Mouse (Mus musculus) splenic B cell, adult 2 months (primary cell): Measurements from ENCODE around the gene Ermard.

Experiments
- DNase-seq: peaks from one replicate; pipeline ENCODE4 v3.0.0-alpha.2; 2011; ENCODE audit warnings: low read depth, low spot score
- H3K27me3 ChIP-seq: 2 replicates; pipeline ENCODE4 v1.6.1; 2012; ENCODE audit warnings: mild to moderate bottlenecking, low read length, moderate library complexity, mixed read lengths; ENCODE audit not compliant: control insufficient read depth, poor library complexity, insufficient read depth, severe bottlenecking
- H3K36me3 ChIP-seq: 2 replicates; pipeline ENCODE4 v1.6.1; 2012; ENCODE audit warnings: mild to moderate bottlenecking, low read length, moderate library complexity, mixed read lengths; ENCODE audit not compliant: control insufficient read depth, poor library complexity, insufficient read depth, severe bottlenecking

The Ermard gene

DNA sequence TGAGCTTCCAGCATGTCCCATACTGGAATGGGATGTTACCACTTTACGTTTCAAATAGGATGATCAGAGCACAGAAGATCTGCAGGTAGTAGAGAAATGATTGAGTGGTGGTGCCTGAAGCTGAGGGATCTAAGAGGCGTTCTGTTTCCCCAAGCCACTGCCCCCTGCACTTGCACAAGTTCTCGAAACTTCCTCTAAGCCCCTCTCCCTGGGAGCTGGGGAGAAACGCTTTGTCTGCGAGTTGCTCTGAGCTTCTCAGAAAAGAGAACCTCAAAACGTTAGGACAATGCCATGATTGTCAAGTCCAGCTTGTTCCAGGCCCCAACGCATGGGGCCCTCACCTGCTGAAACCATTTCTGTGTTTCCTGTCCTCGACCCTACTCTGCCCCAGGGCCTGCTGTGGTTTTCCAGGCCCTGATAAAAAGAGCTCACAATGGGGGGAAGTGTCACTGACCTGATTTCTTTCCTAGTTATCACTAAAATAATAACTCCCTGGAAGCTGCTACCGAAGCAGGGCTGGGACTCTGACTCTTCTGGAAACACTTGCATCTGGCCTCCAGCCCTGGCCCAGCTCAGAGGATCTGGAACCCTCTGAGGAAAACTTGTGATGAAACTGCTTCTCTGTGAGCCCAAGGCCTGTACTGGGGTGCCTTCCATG, 88.8 kb downstream of the Ermard start:
- no peak for DNase-seq
- H3K36me3 ChIP-seq, result no peaks in the 10 kb centered on the region
- H3K27me3 ChIP-seq, result no peaks in the 10 kb centered on the region

DNA sequence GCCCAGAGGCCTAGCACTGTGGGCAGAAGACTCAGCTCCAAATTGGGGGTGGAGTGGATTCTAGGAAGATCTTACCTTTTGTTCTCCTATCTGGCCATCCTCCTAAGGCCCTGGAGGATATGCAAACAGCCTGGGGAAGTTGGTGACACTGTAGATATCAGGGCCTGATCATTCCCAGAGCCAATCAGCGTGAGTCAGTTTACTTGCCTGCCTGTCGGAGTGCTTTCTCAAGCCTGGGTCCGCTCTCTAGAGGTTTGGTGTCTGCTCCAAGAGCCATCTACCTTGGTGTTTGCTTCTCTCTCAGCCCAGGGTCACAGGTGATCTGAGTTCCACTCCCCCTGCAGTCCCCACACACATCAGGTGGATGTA, 89.3 kb downstream of the Ermard start:
- DNase-seq, result no peak
- Histone ChIP-seq H3K27me3 (no peaks in the 10 kb centered on the region), H3K36me3 (no peaks in the 10 kb centered on the region)

DNA sequence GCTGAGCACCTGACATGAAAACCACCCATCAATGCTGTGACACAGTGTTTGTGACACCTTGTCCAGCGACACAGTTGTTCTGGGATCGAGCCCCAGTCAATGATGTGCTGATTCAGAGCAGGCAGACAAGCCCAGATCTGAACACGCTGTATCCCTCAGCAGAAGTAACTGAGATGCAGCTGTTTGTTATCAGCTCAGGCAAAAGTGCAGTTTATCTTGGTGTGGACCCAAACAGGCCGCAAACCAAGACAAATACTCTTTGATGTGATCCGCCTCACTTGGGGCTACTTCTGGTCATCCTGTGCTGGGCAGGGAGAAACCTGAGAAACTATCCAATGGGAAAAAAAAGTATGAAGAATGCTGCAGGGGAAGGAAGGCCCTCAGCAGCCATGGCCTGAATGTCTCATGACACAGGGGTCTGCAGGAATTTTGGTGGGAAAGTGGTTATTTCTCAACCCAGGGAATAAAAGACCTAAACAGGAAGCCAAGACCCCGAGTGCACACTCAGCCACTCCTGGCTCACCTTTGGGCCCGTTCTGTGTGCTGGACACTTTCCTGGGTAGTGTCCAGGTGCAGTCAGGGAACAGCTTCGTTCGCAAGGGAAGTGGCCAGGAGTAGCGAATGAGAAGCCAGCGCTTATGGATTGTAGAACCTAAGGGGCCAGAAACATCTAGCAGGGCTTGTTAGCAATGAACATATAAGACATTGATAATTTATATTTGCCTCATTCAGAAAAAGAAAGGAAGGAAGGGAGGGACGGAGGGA, 94.1 kb downstream of the Ermard start:
- H3K36me3 ChIP-seq, result no peaks in the 10 kb centered on the region
- no peaks in the 10 kb centered on the region for H3K27me3 ChIP-seq
- DNase-seq, result no peak

DNA sequence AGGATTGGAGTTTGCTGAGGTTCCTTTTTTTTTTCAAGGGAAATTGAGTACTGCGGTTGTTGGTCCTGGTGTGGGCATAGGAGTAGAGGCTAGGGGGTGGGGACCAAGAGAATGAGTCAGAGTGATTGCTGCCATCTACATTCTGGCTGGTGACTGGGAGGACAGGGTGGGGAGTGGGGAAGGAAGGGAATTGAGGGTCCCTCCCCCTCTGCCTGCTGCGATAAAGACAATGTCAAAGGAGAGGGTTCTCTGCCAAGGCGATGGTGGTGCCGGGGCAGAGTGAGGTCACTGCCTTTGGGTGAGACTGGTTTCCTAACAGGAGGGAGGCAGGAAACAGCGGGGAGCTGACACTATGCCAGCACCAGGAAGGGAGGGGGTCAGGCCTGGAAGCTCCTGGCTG, 96.4 kb downstream of the Ermard start:
- DNase-seq, result no peak
- Histone ChIP-seq H3K36me3 (no peaks in the 10 kb centered on the region), H3K27me3 (no peaks in the 10 kb centered on the region)
